Mouse (Mus musculus) urinary bladder, postnatal 4 days (tissue): Measurements from ENCODE around the gene Acr.

ENCODE experiments used
- DNase-seq, 2 experiments: peaks; one replicate each; pipeline ENCODE4 v3.0.0; 2021 to 2022; ENCODE audit warnings: low spot score in 2 of 2

Gene Acr

DNA sequence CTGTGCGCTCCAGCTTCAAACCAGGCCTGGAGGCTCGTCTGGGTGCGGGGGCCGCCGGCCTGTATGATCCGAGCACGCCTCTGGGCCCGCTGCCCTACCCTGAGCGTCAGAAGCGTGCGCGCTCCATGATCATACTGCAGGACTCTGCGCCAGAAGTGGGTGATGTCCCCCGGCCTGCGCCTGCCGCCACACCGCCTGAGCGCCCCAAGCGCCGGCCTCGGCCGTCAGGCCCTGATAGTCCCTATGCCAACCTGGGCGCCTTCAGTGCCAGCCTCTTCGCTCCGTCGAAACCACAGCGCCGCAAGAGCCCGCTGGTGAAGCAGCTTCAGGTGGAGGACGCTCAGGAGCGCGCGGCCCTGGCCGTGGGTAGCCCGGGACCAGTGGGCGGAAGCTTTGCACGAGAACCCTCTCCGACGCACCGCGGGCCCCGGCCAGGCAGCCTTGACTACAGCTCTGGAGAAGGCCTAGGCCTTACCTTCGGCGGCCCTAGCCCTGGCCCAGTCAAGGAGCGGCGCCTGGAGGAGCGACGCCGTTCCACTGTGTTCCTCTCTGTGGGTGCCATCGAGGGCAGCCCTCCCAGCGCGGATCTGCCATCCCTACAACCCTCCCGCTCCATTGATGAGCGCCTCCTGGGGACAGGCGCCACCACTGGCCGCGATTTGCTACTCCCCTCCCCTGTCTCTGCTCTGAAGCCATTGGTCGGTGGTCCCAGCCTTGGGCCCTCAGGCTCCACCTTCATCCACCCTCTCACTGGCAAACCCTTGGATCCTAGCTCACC lies 20.1 kb upstream of the Acr start:
- DNase-seq: no peak

DNA sequence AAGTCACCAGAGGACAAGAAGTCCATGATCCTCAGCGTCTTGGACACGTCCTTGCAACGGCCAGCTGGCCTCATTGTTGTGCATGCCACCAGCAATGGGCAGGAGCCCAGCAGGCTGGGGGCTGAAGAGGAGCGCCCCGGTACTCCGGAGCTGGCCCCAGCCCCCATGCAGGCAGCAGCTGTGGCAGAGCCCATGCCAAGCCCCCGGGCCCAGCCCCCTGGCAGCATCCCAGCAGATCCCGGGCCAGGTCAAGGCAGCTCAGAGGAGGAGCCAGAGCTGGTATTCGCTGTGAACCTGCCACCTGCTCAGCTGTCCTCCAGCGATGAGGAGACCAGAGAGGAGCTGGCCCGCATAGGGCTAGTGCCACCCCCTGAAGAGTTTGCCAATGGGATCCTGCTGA lies 19.3 kb upstream of the Acr start:
- DNase-seq: no peak

DNA sequence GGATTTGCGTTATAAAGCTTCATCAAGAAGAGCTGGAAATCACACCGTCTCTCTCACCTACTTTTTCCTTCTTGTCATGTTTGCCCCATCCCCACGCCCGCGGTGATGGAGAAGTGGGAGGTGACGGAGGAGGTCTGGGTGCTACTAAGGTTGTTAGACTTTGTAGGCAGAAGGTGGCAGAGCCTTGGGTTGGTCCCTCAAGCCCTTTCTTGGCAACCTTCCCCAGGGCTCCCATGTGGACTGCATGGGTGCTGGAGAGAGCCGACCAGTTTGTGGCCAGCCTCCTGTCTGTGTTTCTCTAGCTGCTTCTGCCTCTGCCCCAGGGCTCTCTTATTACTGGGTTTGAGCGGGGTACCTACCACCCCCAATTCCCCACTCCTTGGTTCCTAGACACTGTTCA lies 17.6 kb upstream of the Acr start:
- DNase-seq: no peak

DNA sequence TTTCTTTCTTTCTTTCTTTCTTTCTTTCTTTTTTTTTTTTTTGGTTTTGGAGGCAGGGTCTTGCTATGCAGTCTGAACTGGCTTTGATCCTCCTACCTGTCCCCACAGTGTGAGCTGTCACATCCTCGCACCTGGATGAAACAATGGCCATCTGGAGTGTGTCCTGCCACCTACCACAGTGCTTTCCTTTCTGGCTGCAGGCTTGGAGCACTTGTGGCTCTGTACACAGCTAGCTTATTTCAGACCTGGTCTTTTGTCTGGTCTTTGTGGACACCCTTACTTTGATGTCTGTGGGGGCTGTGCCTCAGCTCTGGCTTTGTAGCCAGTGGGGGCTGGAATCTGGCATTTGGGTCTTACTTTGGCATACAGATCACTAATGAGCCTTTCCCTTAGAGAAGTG lies 16.4 kb upstream of the Acr start:
- DNase-seq: no peak

DNA sequence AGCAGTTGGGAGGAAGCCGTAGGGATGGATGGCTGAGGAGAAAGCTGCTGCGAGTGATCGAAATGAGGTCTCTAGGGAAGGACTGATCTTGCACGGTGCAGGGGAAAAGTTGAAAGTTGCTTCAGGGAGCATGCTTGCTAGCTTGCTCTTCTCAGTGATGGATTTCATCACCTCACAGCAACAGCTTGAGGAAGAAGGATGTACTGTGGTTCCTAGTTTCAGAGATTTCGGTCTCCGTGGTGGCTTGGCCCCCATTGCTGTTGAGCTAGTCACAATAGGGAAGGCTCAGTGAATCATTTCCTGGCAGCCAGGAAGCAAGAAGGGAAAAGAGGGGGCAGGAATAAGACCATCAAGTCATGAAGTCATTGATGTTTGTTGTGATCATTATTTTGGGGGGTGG lies 12.5 kb upstream of the Acr start:
- no peak for DNase-seq

DNA sequence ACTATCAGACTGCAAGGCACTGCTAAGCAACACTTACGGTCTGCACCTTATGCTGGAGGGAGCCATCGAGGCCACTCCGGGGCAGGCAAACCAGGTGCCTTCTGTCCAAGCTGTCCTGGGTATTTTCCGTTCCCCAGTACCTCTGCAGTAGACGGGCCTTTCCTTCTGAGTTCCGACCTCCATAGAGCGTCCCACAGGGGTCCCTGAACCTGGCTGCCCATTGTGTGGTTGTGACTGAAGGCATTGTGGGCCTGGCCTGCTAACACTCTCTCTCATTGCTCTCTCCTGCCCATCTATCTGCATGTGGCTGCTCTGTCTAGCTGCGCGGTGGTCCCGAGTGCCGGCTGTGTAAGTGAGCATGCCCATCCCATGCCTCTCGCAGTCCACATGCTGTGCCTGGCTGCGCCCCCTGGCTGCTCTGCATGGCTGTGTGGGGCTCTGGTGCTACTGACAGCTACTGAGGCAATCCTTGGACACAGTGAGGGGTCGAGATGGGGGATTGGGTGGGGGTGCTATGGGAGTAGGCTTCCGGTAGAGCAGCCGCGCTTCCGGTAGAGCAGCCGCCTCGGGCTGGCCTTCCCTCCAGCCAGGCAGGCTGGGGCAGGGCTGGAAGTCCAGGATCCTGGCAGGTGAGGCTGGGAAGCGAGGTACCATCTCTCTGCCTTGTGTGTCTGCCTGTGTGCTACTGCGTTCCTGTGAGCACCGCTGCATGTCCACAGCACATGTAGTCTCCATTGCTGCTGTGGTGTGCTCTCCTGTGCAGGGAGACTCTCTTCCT lies 11.5 kb upstream of the Acr start:
- DNase-seq: no peak

DNA sequence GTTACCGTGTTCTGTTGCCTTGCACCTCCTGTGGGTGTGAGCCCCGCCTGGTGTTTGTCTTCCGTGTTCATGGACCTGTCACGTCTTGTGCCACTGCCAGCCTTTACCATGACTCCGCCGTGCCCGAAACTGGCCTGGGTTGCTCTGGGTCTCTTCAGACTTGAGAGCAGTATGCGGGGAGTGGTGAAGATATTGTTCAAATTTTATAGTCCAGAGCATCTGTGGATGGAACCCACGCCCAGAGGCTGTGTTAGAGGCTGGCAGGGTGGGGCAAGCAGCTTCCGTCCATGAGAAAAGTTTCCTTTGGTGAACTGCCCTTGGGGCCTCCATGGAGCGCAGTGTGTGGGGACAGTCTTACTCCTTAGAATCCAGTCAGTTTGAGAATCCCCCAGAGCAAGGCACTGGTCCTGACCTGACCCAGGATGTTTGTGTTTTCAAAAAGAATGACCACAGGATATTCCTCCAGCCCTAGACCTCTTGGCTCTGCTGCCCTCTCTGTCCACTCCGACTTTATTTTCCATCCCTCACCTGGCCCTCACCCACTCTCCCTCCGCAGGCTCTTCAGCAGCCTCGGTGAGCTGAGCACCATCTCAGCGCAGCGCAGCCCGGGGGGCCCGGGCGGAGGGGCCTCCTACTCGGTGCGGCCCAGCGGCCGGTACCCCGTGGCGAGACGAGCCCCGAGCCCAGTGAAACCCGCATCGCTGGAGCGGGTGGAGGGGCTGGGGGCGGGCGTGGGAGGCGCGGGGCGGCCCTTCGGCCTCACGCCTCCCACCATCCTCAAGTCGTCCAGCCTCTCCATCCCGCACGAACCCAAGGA lies 10.7 kb upstream of the Acr start:
- no peak for DNase-seq

DNA sequence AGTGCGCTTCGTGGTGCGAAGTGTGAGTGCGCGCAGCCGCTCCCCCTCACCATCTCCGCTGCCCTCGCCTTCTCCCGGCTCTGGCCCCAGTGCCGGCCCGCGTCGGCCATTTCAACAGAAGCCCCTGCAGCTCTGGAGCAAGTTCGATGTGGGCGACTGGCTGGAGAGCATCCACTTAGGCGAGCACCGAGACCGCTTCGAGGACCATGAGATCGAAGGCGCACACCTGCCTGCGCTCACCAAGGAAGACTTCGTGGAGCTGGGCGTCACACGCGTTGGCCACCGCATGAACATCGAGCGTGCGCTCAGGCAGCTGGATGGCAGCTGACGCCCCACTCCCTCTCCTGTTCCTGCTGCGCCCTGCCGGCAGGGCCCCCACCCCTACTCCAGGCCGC lies 10.1 kb upstream of the Acr start:
- no peak for DNase-seq

DNA sequence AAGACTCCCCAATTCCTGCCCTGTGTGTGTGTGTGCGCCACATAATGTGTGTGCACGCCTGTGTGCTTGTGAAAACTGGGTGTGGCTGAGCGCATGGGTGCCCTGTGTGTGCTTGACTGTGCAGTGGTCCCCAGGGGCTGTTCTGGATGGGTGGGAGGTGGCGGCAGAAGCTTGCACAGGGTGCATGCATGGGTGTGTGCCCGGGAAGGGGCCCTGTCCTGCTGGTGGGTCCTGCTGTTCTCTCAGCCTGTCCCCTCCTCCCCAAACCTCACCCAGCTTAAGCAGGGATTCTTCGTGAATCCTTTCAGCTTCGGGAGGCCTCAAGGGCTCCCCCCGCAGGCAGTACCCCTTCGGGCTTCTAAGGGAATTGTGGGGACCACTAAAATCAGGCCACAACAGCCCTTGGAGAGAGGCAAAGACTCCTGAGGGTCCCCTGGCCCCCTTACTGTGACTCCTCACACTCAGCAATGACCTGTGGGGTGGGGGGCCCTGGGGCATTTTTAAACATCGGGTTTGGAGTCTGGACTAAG lies 8.9 kb upstream of the Acr start:
- DNase-seq: no peak

DNA sequence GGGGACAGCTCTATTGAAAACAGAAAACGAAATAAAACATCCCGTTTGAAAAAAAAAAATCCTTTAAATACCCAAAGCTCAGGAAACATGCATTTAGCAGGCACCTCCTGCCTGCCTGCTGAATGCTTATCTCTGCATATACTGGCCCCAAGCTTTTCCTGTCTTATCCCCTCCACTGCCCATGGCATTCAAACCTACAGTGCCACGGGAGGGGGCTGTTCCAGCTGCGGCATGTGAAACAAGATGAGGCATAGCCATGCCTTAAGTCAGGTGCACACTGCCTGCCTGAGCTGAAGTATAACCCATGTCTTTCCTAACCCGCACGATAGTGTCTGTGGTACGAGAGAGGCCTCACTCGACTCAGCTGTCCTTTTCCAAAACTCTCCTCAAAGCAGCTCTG lies 4.0 kb downstream of the Acr start:
- no peak for DNase-seq

DNA sequence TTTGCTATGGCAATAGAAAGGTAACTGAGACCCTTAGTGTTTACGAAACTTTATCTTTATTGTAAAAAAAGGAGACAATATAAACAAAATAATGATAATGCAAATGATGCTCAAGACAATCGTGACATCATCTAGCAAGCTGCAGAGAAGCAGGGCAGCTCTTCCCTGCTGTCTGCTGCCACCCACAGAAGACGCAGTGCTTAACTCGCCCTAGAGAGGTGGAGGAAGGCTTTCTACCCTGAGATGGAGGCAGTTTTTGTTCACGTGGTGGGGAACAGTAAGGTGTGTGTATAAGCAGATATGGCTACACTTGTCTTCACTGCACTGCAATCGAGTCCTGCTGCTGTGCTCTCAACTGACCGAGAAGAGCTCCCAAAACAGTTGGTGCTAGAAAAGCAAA lies 14.4 kb downstream of the Acr start:
- DNase-seq: no peak

DNA sequence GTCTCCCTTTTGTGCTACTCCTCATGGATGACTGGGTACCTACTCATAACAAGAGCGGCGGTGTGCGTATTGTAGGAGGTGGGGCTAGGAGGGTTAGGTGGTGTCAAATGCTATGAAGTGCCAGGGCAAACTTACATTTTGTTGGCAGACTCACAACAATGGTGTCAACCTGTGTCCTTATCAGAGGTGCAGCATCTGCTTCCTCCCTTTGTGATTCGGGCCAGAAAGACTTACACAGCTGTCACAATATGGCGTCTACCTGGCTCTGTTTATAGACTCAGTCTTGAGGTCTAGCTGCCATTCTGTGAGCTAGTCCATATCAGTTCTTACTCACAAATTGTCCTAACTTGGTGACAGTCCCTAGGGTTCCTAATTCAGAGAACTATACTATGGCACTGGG lies 17.0 kb downstream of the Acr start:
- no peak for DNase-seq

DNA sequence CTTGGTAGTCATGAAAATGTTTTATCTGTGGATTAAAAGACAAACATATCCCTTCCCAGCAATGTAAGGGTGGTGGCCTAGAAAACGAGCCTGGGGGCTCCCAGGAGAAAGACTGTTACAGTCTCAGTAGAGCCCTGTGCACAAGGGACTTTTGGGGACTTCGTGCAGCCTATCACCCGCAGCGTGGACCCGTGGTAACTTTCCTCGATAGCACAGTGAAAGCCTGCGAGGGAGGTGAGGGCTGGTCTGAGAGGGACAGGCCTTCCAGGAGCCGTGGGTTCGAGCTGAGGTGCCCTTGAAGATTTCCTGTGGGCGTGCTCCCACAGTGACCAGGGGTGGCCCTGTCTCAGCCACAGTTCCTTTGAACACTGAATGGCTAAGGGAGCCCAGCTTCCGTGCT lies 17.5 kb downstream of the Acr start:
- no peak for DNase-seq

DNA sequence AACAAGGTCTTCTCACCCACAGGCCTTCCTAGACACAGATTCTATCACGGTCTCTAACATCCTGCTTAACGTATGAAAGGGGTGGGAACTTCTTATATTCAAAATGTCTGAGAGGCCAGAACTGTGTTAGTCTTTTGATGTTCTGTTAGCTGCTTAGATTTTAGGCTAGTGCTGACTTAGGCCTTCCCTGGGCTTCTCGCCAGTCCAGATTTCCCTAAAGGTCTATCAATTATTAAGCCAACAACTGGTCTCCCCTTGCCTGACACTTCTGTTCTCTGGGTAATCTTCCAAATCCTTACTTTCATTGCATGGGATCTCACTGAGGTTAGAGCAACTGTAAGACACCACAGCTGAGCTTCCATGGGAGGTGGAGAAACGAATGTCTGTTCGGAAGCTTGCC lies 21.0 kb downstream of the Acr start:
- no peak for DNase-seq

DNA sequence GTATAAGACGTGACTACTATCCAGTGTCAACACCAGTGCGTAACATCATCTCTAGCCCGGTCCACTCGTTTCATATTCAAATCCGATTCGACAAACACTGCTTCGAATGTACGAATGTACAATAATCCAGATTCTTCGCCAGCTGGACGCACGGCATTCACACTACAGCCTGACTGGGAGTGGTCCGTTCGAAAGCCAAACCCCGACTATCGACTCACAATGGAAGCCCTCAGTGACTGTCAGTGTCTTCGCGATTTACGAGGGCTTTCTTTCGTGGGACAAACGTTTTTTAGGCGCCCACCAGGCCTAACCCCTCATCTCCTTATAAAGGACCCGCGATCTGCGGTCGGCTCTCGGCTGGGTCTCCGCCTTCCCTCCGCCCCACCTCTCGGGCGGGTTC lies 23.2 kb downstream of the Acr start:
- DNase-seq: no peak

DNA sequence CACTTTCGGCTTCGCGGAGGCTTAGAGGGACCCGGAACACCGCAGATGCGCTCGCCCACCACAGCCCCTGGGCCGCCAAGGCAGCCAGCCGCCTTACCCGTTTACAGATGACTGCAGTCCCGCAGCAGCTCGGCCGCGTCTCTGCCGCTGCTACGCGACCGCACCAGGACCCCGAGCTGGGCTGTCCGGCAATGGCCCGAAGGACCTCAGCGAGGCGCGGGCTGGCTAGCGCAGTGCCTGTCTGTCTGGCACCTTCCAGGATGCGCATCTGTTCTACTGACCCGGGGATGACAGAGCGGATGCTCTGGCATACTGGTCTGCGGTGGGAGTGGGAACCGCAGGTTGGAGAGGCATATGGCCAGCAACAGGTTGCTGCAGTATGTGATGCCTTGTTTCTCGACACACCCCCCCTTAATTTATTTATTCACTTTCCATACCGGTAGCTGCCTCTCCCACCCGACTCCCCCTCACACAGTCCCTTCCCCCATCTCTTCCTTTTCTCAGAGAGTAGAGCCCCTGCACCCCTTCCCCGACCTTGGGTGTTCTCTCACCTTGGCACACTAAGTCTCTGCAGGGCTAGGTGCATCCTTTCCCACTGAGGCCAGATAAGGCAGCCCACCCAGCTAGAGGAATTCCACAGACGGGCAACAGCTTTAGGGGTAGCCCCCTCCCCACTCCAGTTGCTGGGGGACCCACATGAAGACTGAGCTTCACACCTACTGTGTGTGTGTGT lies 23.8 kb downstream of the Acr start, which contains the start of gene Rabl2:
Gene Rabl2 (minus strand): TSS at position 201 of the 733 bp plus-strand sequence.
- DNase-seq: peak; percentile 83 to 84

DNA sequence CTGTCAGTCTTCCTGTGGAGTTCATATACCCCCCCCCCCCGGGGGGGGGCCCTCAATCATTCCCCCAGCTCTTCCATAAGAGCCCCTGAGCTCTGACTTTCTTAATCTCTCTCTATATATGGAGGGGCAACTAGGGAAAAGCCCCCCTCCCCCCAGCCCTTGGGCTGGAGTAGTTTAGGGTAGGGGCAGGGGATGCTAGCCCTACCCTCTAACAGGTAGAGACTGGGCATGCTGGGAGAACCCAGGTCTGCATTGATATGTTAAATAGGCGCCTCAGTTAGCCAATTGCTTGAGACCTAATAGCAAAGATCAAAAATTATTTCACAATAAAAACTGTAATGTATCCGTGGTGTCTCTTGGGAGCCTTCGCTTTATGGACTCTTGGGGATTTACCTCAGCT lies 24.4 kb downstream of the Acr start:
- DNase-seq: no peak

DNA sequence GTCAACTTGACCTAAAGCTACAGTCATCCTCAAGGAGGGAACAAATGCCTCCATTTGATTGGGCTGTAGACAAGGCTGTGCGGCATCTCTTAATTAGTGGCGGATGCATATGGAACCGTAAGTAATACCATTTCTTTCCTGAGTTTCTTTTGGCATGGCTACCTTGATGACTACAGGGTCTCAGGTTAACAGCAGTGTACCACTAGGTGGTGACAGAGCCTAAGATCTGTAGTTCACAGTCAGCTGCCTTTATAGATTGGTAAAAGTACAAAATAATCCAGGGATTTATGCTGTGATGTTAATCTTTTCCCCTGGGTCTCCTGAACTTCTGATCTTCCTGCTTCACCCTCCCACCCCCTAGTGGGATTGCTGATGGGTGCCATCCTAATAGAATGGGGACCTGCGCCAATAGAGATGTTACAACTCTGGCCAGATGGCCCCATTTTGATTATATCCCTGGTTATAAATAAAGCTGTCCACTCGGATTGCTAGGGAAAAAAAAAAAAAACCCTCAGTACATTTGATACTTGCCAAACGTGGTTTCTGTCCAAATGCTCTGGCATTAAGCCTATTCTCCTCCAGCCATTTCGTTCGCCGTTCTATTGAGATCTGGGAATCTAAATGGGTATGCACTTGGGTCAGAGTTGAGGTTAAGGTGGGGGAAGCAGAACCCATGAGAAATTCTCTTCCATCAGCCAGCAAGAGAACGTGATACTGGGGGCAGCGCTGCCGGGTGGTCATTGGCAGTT lies 37.9 kb downstream of the Acr start:
- DNase-seq: no peak

DNA sequence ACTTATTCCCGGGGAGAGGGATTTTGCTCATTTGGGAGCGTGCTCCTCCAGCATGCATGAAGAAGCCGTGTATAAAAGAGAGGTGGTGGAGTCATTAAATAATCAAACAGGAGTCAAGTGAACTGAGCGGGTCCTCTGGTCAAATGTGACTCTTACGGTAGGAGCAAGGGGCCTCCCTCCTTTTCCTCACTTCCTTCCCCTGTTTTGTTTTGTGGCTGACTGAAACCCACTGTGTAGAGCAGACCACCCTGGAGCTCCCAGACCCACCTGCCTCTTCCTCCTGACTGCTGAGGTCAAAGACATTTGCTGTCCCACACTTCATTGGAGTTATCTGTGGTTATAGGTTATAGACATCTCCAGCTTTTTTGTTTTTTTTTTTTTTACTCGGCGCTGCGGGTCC lies 39.4 kb downstream of the Acr start:
- DNase-seq: no peak

DNA sequence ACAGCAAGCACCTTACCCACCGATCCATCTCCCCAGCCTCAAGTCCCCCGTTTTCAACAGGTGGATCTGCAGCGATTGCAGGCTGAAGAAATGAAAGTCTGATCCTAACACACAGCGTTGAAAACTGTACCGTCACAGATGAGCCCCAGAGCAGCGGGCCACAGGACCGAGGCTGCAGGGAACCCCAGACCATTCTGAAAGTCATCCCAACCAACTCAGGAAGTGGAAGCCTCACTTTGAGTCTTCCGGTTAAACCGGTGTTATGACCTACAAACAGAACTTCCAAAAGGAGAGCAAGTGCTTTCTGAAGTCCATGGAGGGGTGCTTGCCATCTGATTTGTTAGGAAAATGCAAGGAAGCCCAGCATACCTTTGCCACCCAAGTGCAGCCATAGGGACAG lies 39.8 kb downstream of the Acr start:
- DNase-seq: no peak
